Mouse (Mus musculus): ENCODE measurements around the gene Zcchc18.
A peak's percentile ranks its signal among the peaks of the same experiment; 100 is the strongest.
"Not testable (repeated sequence)": the region's sequence is repeated elsewhere in the genome, so short reads cannot be mapped to it uniquely, and the experiment has no call there.

Zcchc18 gene

DNA sequence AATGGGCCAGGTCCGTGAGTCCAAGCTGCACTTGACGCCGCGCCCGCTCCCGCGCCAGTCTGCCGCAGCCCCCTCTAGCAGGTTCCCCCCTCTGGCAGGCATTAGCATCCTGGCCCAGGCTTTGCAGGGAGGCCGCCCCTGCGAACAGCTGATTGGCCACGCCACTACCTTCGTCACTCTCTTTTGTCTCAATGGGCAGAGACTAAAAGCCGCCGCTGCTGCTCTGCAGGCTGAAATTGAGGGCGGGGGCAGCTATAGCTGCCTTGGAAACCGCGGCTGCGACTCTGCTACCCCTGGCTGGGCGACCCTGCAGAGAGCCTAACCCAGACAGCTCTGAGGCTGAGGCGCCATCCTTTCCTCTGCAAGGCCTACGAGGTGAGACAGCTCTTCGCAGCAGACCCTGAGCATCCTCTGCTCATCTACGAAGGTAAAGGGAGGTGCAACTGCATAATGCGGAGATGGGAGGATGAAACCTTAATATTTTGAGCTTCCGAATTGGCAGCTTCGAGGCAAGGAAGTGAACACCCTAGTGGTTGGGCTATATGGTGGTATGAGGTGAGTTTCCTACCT is at the start of gene Zcchc18:
Gene Zcchc18 (plus strand): TSS at position 178 of the 570 bp plus-strand sequence.
- no peak for DNase-seq (ENCODE audit: low spot score)

DNA sequence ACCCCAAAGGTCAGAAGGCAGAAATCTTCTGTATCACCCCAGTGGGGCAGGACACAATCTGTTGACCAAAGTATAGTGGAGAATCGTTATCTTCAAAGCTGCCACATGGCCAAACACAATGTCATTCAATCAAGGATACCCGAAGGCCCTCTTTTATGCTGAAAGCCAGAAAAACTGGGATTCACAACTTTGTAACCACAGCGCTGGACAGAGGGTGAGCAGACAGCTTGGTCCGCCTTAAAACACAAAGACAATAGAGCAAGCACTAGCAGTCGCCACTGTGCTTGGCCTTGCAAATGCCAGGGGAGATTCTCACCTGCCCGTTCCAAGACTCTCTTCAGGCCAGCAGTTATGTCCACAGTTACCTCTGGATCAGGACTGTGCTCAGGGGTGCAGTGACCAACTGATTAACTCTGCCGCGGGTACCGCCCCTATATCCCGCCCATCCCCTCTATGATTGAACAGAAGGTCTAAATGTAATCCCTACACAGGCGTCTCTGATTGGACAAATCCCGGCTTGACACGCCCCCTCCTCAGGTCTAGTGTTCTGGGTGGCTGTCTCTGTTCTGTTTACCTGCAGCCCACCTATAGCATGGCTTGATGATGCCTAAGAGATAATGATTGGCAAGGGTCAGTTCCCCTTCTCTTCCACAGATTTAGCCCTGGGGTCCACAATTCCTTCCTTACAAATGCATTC is 35.2 kb upstream of the Zcchc18 start:
- not testable (repeated sequence) for DNase-seq (ENCODE audit: low spot score)

DNA sequence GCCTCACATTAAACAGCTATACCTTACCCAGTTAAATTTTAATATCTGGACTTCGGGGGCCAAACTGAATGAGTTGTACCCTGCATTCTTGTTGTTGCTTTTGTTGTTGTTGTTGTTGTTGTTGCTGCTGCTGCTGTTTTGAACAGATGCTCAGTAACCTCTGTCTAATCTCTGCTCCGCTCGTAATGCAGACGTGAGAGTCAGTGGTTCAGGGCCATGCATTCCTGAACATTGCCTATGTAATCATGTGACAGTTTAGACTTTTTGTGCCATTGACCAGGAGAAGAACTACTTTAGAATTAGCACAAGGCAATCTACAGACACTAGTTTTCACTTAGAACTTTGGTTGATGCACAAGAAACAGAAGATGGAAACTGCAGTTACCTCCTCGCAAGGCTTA is 34.7 kb upstream of the Zcchc18 start:
- DNase-seq (ENCODE audit: low spot score), result not testable (repeated sequence)

DNA sequence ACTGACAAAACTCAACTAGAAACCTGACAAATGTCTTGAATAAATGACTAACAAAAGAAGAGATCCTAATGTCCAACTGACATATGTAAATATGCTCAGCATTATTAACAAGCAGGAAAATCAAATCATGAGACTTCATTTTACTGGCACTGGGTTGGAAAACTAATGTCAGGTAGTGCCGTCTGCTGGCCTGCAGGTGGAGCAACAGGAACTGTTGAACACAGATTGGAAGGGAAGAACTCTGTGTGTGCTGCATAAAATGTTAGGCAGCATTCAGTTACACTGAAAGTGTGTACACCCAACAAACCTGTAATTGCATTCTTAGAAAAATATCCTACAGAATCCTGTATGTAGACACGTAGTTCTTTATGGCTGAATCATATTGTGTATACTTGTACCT is 33.3 kb upstream of the Zcchc18 start:
- DNase-seq (ENCODE audit: low spot score), result no peak

DNA sequence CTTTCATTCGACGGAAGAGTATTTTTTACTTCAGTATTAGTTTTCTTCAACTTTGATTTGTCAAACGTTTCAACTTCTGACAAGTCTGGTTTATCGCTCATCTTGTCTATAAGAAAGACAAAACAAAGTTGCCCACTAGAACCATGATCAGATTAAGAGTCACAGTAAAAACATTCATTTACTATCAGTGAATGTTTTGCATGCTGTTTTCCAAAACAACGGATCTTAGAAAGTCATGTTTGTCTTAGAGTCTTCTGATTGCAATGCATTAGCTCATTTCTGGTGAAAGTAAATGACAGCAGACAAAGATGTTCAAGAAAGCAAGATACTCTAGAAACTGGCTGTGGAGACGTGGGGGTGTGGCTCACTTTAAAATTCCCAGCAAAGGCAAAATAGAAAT is 17.6 kb upstream of the Zcchc18 start, which contains the start of gene Tmsb15b2:
Gene Tmsb15b2 (minus strand): TSS at position 101 of the 400 bp plus-strand sequence.
- DNase-seq (ENCODE audit: low spot score), result not testable (repeated sequence)

DNA sequence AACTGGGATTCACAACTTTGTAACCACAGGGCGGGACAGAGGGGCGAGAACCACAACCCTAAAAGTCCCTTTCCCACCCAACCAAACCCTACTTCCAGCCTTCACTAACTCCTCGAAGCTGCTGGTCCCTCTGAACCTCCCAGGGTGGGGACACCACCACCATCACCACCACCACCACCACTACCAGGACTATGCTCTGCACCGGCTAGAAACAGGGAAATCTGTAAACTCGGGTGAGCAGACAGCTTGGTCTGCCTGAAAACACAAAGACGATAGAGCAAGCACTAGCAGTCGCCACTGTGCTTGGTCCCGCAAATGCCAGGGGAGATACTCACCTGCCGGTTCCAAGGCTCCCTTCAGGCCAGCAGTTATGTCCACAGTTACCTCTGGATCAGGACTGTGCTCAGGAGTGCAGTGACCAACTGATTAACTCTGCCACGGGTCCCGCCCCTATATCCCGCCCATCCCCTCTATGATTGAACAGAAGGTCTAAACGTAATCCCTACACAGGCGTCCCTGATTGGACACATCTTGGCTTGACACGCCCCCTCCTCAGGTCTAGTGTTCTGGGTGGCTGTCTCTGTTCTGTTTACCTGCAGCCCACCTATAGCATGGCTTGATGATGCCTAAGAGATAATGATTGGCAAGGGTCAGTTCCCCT is 16.4 kb upstream of the Zcchc18 start, which contains the start of the genes Tmsb15l and Tmsb15b1:
Gene Tmsb15l (minus strand): TSS at position 446 of the 661 bp plus-strand sequence.
Gene Tmsb15b1 (minus strand): TSS at position 451 of the 661 bp plus-strand sequence.
- DNase-seq (ENCODE audit: low spot score), result no peak

DNA sequence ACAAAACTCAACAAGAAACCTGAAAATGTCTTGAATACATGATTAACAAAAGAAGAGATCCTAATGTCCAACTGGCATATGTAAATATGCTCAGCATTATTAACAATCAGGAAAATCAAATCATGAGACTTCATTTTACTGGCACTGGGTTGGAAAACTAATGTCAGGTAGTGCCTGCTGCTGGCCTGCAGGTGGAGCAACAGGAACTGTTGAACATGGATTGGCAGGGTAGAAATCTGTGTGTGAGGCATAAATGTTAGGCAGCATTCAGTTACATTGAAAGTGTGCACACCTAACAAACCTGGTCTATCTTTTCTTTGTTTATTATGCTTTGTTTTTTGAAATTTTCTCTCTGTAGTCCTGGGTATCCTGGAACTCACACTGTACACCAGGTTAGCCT is 14.3 kb upstream of the Zcchc18 start:
- no peak for DNase-seq (ENCODE audit: low spot score)

DNA sequence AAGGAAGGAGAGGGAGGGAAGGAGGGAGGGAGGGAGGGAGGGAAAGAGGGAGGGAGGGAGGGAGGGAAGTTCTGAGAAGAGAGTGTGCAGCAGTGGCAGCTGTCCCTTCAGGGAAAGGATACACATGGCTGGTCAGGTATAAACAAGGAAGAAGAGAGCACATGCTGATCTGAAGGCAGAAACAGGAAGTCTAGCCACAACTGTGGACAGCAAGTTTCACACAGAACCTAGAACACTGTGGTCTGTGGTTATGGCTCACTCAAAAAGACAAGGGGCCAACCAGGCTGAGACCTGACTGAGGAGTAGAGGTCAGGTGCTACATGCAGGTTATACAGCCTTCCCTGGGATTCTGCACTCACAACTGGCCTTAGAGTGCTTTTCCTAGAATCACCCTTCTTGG is 6.9 kb upstream of the Zcchc18 start:
- no peak for DNase-seq (ENCODE audit: low spot score)

DNA sequence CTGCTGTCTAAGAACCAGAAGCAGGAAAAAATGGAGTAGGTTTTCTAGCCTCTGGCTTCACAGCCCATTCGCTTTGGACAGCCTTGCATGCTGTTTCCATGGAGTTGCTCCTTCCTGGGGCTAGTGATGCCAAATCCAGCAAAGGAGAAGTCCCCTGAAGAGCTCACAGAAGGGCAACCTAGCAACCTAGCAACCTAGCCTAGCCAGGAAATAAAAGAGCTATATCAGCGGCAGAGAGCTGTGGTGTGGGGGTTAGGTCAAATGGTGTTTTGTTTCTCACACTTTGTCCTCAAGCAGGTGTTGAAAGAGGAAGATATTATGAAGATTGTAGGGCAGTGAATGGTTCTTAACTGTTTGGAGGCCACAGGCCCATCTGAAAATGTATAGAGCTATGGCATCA is 1.7 kb upstream of the Zcchc18 start:
- DNase-seq (ENCODE audit: low spot score), result no peak

DNA sequence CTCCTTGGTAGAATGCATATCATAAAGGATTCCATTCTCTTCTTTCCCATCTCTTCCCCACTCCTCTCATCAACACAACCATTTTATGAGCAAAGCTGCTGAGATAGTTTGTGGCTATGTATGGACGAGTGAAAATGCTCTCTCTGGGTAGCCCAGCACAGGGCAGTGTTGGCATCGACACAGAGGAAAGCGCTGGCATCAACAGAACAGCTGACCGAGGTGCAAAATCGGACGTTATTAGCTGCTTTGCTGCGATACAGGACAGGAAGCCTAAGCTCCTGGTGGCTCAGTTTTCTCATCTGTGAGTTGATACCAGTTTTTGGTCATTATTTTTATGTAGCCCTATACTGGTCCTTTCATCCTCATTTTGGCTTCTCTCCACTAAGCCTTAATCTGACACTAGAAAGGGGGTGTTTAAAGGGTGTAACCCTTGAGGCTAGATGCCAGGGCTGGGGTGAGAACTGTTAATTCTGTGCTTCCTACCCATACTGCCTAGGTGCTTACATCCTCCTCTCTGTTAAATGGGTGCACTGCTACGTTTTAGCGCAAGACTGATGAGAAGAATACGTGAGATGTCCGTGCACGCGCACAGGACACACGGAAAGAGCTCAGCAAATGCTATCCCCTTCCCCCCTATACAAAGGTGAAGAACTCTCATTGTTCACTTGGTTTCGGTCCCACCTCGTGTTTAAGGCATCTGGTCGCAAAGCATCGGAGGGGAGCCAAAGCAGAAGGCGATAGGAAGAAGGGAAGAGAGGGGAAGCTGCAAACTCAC is 577 bp upstream of the Zcchc18 start:
- DNase-seq (ENCODE audit: low spot score), result no peak

DNA sequence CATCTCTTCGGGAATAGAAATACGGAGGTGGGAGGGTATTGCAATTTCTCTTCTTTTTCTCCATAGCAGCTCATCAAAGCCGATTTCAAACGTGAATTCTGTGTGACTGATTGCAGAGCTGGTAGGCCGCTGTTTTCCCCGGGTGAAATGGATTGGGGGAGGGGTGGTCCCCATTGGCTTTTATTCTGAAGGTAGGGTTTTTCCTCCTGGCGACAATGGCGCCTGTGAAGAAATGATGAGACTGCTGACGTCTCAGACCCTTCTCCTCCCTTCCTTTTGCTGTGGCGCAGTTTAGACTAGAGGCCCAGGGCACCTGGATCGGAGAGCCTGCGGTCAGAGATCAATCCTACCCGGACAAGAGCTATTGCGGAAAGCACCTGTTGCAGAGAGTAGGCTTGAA is 686 bp downstream of the Zcchc18 start:
- no peak for DNase-seq (ENCODE audit: low spot score)

DNA sequence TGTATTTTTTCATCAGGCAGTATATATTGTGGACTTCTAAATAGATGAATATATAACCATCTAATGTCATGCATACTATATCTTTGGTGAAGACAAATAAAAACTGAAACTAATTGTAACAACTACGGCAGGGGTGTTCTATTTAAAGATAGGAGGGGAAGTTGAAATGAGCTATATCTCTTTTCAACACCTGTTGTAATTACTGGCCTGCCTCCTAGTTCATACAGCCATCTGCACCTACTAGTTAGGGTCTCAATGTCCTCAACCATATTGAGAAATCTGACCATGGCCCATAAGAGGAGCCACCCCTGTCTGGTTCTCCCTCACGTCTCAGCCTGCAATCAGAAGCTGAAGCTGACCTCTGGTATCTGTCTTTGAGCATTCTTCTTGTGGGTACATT is 3.3 kb downstream of the Zcchc18 start:
- no peak for DNase-seq (ENCODE audit: low spot score)

DNA sequence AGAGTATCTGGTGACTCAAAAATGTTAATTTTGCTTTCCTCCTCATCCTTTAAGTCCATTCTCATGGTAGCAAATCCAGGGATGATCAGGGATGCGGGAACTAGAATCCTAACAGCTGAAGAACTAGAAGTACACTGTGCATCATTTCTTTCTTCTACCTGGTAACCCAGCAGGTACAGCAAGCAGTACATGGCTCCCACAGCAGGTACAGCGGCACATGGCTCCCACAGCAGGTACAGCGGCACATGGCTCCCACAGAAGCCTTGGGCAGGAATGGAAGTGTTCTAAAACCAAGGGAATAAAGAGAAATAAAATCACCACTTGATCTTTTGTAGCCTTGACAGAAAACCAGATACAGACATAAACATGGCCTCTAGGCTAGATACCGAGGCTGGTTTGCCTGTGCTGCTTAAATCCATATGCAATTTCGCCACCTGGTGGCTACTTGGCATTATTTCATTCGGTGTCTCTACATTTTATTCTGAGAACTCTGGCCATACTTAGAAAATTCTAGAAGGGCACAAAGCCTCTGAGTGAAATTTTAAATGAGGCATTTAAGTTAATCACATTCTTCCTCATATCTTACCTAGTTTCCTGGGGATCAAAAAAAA is 22.2 kb downstream of the Zcchc18 start:
- no peak for DNase-seq (ENCODE audit: low spot score)

DNA sequence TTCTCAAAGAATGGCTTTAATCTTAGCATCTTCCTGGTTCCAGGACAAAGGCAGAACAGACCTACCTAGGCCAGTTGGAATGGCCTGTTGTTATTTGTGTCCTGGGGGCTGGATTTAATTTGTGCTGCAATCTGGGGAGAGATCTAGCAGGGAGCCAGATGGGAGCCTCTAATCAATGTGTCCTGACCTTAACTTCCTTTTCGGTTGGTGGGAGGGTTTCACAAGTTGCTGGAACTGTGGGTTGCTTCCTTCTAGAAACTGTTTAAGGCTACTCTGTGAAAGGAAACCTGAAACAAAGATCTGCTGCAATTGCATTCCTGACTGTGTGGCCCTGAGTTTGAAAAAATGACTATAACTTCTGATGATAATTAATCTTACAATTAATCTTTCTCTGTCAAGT is 24.7 kb downstream of the Zcchc18 start:
- DNase-seq (ENCODE audit: low spot score), result no peak

DNA sequence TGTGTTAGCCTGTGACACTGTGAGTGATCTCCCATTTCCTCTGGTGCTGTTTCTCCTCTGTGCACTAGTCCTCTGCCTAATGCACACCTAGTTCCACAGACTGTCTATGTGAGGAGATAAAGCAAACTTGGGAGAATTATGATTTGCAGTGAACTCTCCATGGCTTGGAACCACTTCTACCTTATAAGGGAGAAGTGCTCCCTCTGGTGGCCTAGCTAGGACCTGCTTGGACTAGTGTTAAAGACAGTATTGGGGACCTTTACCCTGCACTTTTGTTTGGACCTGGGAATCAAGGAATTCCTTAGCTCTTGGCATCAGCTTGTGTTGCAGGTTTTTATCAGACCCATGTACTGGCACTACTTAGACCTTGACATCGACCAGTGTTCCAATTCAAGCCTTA is 26.4 kb downstream of the Zcchc18 start:
- no peak for DNase-seq (ENCODE audit: low spot score)

DNA sequence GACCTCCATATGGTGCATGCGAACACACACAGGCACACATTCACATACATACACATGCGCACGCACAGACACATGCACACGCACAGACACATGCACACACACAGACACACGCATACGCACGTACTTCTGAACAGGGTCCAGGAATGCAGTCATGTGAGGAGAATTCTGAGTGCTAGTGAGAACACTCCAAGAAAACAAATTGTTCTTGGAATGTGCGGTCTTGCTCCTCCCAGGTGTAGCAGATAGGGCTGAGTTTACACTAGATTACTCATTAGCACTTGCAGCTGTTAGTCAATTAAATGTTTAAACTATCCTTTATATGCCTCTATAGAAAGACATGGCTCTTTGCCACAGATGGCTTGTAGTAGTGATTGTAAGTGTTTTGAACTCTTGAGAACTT is 38.0 kb downstream of the Zcchc18 start:
- DNase-seq (ENCODE audit: low spot score), result no peak

DNA sequence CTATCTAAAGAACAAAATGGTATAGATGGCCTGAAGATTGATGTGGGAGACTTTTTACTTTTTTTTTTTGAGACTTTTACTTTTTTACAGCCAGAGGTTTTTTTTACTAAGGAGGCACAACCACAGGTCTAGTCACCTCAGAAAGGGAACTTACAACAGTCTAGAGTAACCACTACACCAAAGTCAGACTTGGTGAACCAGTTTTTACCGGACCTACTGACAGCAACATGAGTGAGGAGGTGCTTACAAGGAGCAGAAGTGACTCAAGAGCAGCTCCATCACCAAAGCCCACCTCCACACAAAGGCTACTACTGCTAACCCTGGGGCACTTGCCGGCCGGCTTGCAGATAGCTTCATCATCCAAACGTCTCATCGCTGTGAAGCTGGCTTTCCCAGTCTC is 38.8 kb downstream of the Zcchc18 start:
- DNase-seq (ENCODE audit: low spot score), result no peak

DNA sequence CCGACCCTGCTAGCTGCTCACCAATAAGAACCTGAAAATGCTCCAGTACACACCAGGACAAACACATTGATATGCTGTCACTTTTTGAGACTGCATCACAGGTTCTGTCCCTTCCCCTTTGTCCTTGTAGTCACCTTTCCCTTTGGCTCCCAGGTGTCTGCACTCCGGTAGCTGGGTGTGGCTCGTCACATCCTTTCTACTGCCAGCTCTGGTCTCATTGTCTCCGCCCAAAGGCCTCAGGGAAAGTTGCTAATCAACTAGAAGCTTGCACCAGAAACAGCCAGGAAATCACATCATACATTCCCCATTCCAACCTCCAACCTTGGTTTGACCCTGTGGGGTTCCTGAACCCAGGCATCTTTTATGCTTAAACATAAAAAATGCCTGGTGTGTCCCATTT is 41.4 kb downstream of the Zcchc18 start:
- DNase-seq (ENCODE audit: low spot score), result no peak

DNA sequence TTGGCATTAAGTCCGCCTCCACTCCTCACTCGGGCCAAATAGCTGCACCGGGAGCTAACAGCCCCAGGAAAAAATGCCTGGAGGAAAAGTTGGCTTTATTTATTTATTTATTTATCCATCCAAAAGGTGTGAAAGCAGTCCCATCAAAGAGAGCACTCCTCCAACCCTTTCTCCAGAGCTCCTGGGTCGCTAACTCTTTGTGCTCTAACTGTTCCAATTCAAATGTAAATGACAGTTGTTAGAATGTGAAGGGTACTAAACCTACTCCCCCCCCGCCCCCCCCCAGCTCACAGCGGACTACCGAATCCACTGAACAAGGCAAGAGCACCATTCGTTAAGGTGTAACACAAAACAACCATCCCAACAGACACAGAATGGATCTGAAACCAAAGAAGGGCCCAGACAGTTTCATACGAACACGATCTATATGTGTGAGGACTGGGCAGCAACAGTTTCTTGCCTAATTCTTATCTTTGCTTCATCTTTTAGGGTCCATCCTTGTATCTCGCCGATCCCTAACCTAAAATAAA is 44.6 kb downstream of the Zcchc18 start:
- DNase-seq (ENCODE audit: low spot score), result no peak

DNA sequence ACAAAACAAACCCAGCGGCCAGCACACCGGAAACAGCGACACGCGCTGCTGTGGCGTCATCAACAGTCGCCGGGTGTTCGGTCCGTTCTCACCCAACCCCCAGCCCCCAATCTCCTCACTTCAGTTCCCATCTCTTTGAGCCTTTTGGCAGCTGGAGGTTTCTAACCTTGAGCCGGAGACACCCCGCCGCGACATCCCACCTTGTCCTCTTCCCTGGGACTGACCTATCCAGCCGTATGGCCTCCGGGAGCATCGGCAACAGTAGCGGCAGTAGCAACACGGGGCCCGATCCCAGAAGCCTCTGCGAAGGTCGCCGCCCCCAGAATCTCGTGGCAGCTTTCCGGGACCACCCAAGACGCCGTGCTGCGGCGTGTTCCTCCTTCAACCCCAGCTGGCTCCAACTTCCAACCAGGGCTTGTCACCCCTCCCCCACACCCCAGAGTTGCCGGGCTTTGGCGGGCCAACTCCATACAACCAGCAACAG is 45.1 kb downstream of the Zcchc18 start, which contains the start of gene Slc25a53:
Gene Slc25a53 (minus strand): TSS at position 303 of the 484 bp plus-strand sequence.
- peak; percentile 48 for DNase-seq (ENCODE audit: low spot score)

DNA sequence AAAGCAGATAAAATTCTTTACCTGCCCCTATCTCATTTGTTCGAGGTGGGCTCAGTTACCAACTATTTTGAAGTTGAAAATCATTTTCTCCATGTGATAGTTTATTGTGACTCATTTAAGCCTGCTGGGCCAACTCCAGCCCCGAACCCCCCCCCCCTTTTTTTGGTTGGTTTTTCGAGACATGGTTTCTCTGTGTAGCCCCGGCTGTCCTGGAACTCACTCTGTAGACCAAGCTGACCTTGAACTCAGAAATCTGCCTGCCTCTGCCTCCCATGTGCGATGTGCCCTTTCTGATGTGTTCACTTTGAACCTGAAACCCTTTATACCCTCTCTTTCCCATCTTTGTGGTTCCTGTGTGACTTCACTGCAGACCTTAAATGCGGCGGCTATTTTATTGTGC is 45.5 kb downstream of the Zcchc18 start:
- no peak for DNase-seq (ENCODE audit: low spot score)
